Mouse (Mus musculus): ENCODE results near the gene Rasal3. TPM values are rescaled to one million over a fixed set of nuclear protein-coding genes. Genes with fewer than 3 reads are reported as not detected.
A peak's percentile ranks its signal among the peaks of the same experiment; 100 is the strongest.

Rasal3 gene
- polyA plus RNA-seq, 1 experiment from 2014 or later = 0.76 TPM

DNA sequence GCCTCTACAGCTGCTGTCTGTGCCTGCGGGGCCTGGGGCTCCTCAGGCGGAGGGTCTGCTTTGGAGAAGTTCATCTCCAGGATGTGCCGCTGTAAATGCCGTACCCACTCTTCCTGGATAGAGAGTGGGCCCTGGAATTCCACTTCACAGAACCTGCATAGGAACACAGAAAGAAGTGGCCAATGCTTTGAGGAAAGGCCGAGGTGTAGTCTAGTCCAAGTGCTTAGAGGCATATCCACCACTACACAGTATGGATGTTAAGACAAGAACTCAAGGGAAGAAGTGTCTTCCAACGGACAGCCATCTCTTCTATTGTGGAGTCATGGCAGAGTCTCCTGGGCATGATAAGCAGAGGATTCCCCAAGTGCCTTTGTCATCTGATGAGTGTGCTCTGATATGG, 48.4 kb downstream of the Rasal3 start:
- 0 out of 4 replicates have a peak, but pooled peaks cover 0 to 4% of the 10 kb centered on the region in 2 experiments for H3K4me1 ChIP-seq (ENCODE audit: control insufficient read depth in 2 of 2, insufficient read depth in 2 of 2, low read length in 2 of 2)
- no peaks in the 10 kb centered on the region for H3K9me3 ChIP-seq (ENCODE audit: control insufficient read depth, low read length)
- no peak overlapping the region for H3K4me3 ChIP-seq (ENCODE audit: control insufficient read depth in 1 of 2, insufficient read depth in 1 of 2, low read depth in 1 of 2, low read length in 2 of 2)
- no peak overlapping the region for H3K9ac ChIP-seq (ENCODE audit: low read length)
- 88% methylated on average over 6 of the region's 6 CpGs for WGBS
- no peak overlapping the region for H3K27ac ChIP-seq (replicated peaks in 1 of 2; ENCODE audit: control insufficient read depth in 1 of 2, insufficient read depth in 1 of 2, low read depth in 2 of 2, low read length in 2 of 2)
- ATAC-seq (ENCODE audit: insufficient number of reproducible peaks, insufficient read depth, low FRiP score, low read depth) = no peak
- no peaks in the 10 kb centered on the region for H3K27me3 ChIP-seq (ENCODE audit: control insufficient read depth, insufficient read depth, low read length)
- peaks cover 67% of the 10 kb centered on the region for H3K36me3 ChIP-seq (ENCODE audit: control insufficient read depth, insufficient read depth, low read length)
- H3K4me2 ChIP-seq (ENCODE audit: low read length) = no peak overlapping the region

GRCm38 (mm10) chr17:32354211-32354610, 49.2 kb downstream of the Rasal3 start:
- Histone ChIP-seq H3K4me2 (ENCODE audit: low read length) (no peak overlapping the region), H3K27ac (replicated peaks in 1 of 2; ENCODE audit: control insufficient read depth in 1 of 2, insufficient read depth in 1 of 2, low read depth in 2 of 2, low read length in 2 of 2) (peak overlapping the region in 1 of 2 experiments; percentile 35; a peak in 1 of 4 replicates), H3K9ac (ENCODE audit: low read length) (no peak overlapping the region), H3K4me3 (ENCODE audit: control insufficient read depth in 1 of 2, insufficient read depth in 1 of 2, low read depth in 1 of 2, low read length in 2 of 2) (no peak overlapping the region), H3K4me1 (ENCODE audit: control insufficient read depth in 2 of 2, insufficient read depth in 2 of 2, low read length in 2 of 2) (peaks cover 0 to 7% of the 10 kb centered on the region in 2 experiments; a peak in 1 of 4 replicates), H3K36me3 (ENCODE audit: control insufficient read depth, insufficient read depth, low read length) (peaks cover 59% of the 10 kb centered on the region), H3K27me3 (ENCODE audit: control insufficient read depth, insufficient read depth, low read length) (no peaks in the 10 kb centered on the region), H3K9me3 (ENCODE audit: control insufficient read depth, low read length) (no peaks in the 10 kb centered on the region)
- ATAC-seq (ENCODE audit: insufficient number of reproducible peaks, insufficient read depth, low FRiP score, low read depth) = no peak
- 55% methylated on average over 5 of the region's 5 CpGs for WGBS

DNA sequence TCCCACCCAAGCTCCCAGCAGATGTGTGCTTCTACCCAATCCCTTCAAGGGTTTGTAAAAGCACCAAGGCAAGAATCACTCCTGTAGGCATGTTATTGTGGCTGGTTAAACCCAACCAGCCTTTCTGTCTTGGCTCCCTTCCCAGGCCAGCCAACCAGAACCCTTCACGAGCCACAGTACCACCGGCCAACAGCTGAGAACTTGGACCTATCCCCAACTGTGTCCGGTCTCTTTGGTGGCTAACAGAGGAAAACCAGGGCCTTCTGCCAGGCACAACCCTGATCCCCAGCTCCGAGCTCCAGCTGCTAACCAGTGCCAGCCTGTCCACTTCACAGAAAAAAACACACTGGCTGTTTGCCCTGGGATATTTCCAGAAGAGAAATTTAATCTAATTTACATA, 49.7 kb downstream of the Rasal3 start:
- Histone ChIP-seq H3K9me3 (ENCODE audit: control insufficient read depth, low read length) (no peaks in the 10 kb centered on the region), H3K4me1 (ENCODE audit: control insufficient read depth in 2 of 2, insufficient read depth in 2 of 2, low read length in 2 of 2) (peaks cover 0 to 12% of the 10 kb centered on the region in 2 experiments; a peak in 2 of 4 replicates), H3K4me2 (ENCODE audit: low read length) (no peak overlapping the region), H3K4me3 (ENCODE audit: control insufficient read depth in 1 of 2, insufficient read depth in 1 of 2, low read depth in 1 of 2, low read length in 2 of 2) (no peak overlapping the region), H3K36me3 (ENCODE audit: control insufficient read depth, insufficient read depth, low read length) (peaks cover 53% of the 10 kb centered on the region), H3K27ac (replicated peaks in 1 of 2; ENCODE audit: control insufficient read depth in 1 of 2, insufficient read depth in 1 of 2, low read depth in 2 of 2, low read length in 2 of 2) (0 out of 4 replicates have a peak overlapping the region, but pooled peaks of 1 of the 2 experiments have one; percentile 10), H3K27me3 (ENCODE audit: control insufficient read depth, insufficient read depth, low read length) (no peaks in the 10 kb centered on the region), H3K9ac (ENCODE audit: low read length) (no peak overlapping the region)
- no peak for ATAC-seq (ENCODE audit: insufficient number of reproducible peaks, insufficient read depth, low FRiP score, low read depth)
- WGBS = 57% methylated on average over 4 of the region's 4 CpGs

- no peak overlapping the region for H3K27ac ChIP-seq (replicated peaks in 1 of 2; ENCODE audit: control insufficient read depth in 1 of 2, insufficient read depth in 1 of 2, low read depth in 2 of 2, low read length in 2 of 2)
- H3K36me3 ChIP-seq (ENCODE audit: control insufficient read depth, insufficient read depth, low read length) = peaks cover 34% of the 10 kb centered on the region
- H3K4me1 ChIP-seq (ENCODE audit: control insufficient read depth in 2 of 2, insufficient read depth in 2 of 2, low read length in 2 of 2) = peaks cover 0 to 16% of the 10 kb centered on the region in 2 experiments; a peak in 2 of 4 replicates
- no peak overlapping the region for H3K4me3 ChIP-seq (ENCODE audit: control insufficient read depth in 1 of 2, insufficient read depth in 1 of 2, low read depth in 1 of 2, low read length in 2 of 2)
- no peaks in the 10 kb centered on the region for H3K27me3 ChIP-seq (ENCODE audit: control insufficient read depth, insufficient read depth, low read length)
- no peak overlapping the region for H3K4me2 ChIP-seq (ENCODE audit: low read length)
- H3K9ac ChIP-seq (ENCODE audit: low read length) = no peak overlapping the region
- ATAC-seq (ENCODE audit: insufficient number of reproducible peaks, insufficient read depth, low FRiP score, low read depth) = no peak
- H3K9me3 ChIP-seq (ENCODE audit: control insufficient read depth, low read length) = no peaks in the 10 kb centered on the region
These were observed 51.7 kb downstream of the Rasal3 start for GRCm38 (mm10) chr17:32351726-32352125.

GRCm38 (mm10) chr17:32351269-32351668, 52.1 kb downstream of the Rasal3 start:
- H3K27ac ChIP-seq (replicated peaks in 1 of 2; ENCODE audit: control insufficient read depth in 1 of 2, insufficient read depth in 1 of 2, low read depth in 2 of 2, low read length in 2 of 2) = no peak overlapping the region
- H3K9ac ChIP-seq (ENCODE audit: low read length) = peak overlapping the region; percentile 66
- H3K4me3 ChIP-seq (ENCODE audit: control insufficient read depth in 1 of 2, insufficient read depth in 1 of 2, low read depth in 1 of 2, low read length in 2 of 2) = peak overlapping the region in 1 of 2 experiments; percentile 66; a peak in 2 of 4 replicates
- WGBS = 72% methylated on average over 3 of the region's 3 CpGs
- H3K4me2 ChIP-seq (ENCODE audit: low read length) = peak overlapping the region; percentile 74
- peaks cover 0 to 16% of the 10 kb centered on the region in 2 experiments; a peak in 2 of 4 replicates for H3K4me1 ChIP-seq (ENCODE audit: control insufficient read depth in 2 of 2, insufficient read depth in 2 of 2, low read length in 2 of 2)
- ATAC-seq (ENCODE audit: insufficient number of reproducible peaks, insufficient read depth, low FRiP score, low read depth) = no peak
- H3K36me3 ChIP-seq (ENCODE audit: control insufficient read depth, insufficient read depth, low read length) = peaks cover 29% of the 10 kb centered on the region
- no peaks in the 10 kb centered on the region for H3K27me3 ChIP-seq (ENCODE audit: control insufficient read depth, insufficient read depth, low read length)
- no peaks in the 10 kb centered on the region for H3K9me3 ChIP-seq (ENCODE audit: control insufficient read depth, low read length)

GRCm38 (mm10) chr17:32350382-32350983, 52.9 kb downstream of the Rasal3 start, which contains the start of gene Akap8l:
Gene Akap8l (minus strand): TSS chr17:32350607.
- peak; percentile 96 for ATAC-seq (ENCODE audit: insufficient number of reproducible peaks, insufficient read depth, low FRiP score, low read depth)
- peak within 1 kb of the TSS; percentile 95 for H3K4me2 ChIP-seq (ENCODE audit: low read length)
- peak within 1 kb of the TSS; percentile 85 for H3K9ac ChIP-seq (ENCODE audit: low read length)
- peaks cover 0 to 16% of the 10 kb centered on the region in 2 experiments; a peak in 2 of 4 replicates for H3K4me1 ChIP-seq (ENCODE audit: control insufficient read depth in 2 of 2, insufficient read depth in 2 of 2, low read length in 2 of 2)
- under 1% methylated on average over 37 of the region's 37 CpGs for whole genome bisulfite sequencing
- H3K36me3 ChIP-seq (ENCODE audit: control insufficient read depth, insufficient read depth, low read length) = peaks cover 21% of the 10 kb centered on the region
- H3K4me3 ChIP-seq (ENCODE audit: control insufficient read depth in 1 of 2, insufficient read depth in 1 of 2, low read depth in 1 of 2, low read length in 2 of 2) = peak within 1 kb of the TSS; percentile 66 to 72
- peak within 1 kb of the TSS; percentile 71 to 85 for H3K27ac ChIP-seq (replicated peaks in 1 of 2; ENCODE audit: control insufficient read depth in 1 of 2, insufficient read depth in 1 of 2, low read depth in 2 of 2, low read length in 2 of 2)
- H3K27me3 ChIP-seq (ENCODE audit: control insufficient read depth, insufficient read depth, low read length) = no peaks in the 10 kb centered on the region
- H3K9me3 ChIP-seq (ENCODE audit: control insufficient read depth, low read length) = no peaks in the 10 kb centered on the region

GRCm38 (mm10) chr17:32349851-32350381, 53.5 kb downstream of the Rasal3 start:
- Histone ChIP-seq H3K9me3 (ENCODE audit: control insufficient read depth, low read length) (no peaks in the 10 kb centered on the region), H3K4me3 (ENCODE audit: control insufficient read depth in 1 of 2, insufficient read depth in 1 of 2, low read depth in 1 of 2, low read length in 2 of 2) (peak overlapping the region; percentile 66 to 72), H3K27ac (replicated peaks in 1 of 2; ENCODE audit: control insufficient read depth in 1 of 2, insufficient read depth in 1 of 2, low read depth in 2 of 2, low read length in 2 of 2) (peak overlapping the region; percentile 71 to 85), H3K36me3 (ENCODE audit: control insufficient read depth, insufficient read depth, low read length) (peaks cover 19% of the 10 kb centered on the region), H3K27me3 (ENCODE audit: control insufficient read depth, insufficient read depth, low read length) (no peaks in the 10 kb centered on the region), H3K4me2 (ENCODE audit: low read length) (peak overlapping the region; percentile 95), H3K9ac (ENCODE audit: low read length) (peak overlapping the region; percentile 85), H3K4me1 (ENCODE audit: control insufficient read depth in 2 of 2, insufficient read depth in 2 of 2, low read length in 2 of 2) (peaks cover 0 to 16% of the 10 kb centered on the region in 2 experiments; a peak in 2 of 4 replicates)
- peak; percentile 12 for ATAC-seq (ENCODE audit: insufficient number of reproducible peaks, insufficient read depth, low FRiP score, low read depth)
- under 1% methylated on average over 24 of the region's 24 CpGs for WGBS
